Mouse (Mus musculus): ENCODE measurements around the gene Fntb.

DNA sequence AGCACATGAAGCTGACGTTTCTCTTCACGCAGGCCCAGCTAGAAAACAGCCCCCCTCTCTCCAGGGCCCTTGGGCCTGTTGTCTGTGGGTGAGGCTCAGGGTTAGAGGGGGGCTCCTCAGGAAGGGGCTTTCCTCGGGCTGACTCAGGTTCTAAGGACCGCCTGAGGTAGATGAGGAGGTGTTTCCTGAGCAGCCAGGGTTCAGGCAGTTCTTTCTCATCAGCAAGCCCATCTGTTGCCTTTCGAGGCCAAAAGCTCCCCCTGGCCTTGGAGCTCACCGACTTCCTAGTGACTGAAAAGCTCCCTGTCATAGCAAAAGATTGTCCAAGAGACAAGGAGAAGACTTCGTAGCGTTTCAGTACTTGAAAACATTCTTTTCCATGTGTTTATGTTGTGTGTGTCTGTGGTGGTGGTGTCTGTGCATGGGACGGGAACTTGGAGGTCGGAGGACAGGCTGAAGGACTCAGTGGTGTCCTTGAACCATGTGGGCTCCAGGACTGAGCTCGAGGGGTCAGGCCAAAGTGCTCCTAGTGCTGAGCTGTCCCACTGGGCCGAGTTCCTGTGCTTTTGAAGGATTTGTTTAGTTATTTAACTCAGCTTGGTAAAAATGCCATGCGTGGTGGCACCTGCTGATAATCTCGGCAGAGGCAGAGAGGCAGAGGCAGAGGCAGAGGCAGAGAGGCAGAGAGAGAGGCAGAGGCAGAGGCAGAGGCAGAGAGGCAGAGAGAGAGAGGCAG, 103.2 kb downstream of the Fntb start:
- no peak for TF ChIP-seq CTCF (IDR thresholded peaks at IDR 0.05; ENCODE audit: insufficient read depth, low read length)
- no peak for TF ChIP-seq POLR2A (IDR thresholded peaks at IDR 0.05; ENCODE audit: borderline replicate concordance, extremely low read depth, low read depth, low read length)
